Mouse (Mus musculus) liver, postnatal 0 days (tissue): ENCODE results near the gene Ptprg.

Experiments used
- CTCF ChIP-seq: sonication (generic); IDR thresholded peaks from 2 replicates; pipeline ENCODE4 v1.5.1; 2016; ENCODE audit warnings: antibody characterized with exemption, low read depth
- EP300 ChIP-seq: IDR thresholded peaks from 2 replicates; pipeline ENCODE4 v1.6.1; 2016; ENCODE audit warnings: antibody characterized with exemption, low read depth, mild to moderate bottlenecking

DNA sequence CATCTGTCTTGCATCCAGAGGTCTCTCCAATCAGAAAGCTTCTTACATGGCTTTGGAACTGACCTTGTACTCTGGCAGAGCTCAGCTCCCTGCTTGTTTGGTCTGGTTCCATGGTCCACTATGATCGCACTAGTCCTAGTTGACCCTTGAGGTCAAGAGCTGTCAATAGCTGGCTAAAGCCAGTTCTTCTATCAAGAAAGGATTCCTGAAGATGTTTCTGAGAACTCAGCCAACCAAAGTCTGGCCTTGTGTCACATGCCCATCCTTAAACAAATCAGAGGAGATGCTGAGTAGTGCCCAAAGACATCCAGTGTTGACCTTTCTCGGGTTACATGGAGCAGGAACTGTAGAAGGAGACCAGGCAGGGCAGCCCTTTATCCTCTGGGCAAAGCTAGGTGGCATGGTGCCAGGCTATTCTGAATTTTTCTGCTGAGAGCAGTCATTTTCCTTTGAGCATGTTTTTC, 559.2 kb downstream of the Ptprg start:
- TF ChIP-seq CTCF, result no peak
- no peak for TF ChIP-seq EP300
